Mouse (Mus musculus) megakaryocyte, embryonic 14.5 days (primary cell): ENCODE results near the gene Ncor2. TPM values are rescaled to one million over a fixed set of nuclear protein-coding genes. Genes with fewer than 3 reads are reported as not detected.

ENCODE experiments used
- H3K27me3 ChIP-seq: replicated peaks from 2 replicates; pipeline ENCODE3; 2012; ENCODE audit warnings: inconsistent platforms
- H3K36me3 ChIP-seq: replicated peaks from 2 replicates; pipeline ENCODE3; 2012; ENCODE audit warnings: low read length, inconsistent platforms, mixed read lengths
- H3K4me1 ChIP-seq: 2 replicates; pipeline ENCODE4 v1.6.1; 2012; ENCODE audit warnings: inconsistent platforms
- H3K4me3 ChIP-seq: replicated peaks from 2 replicates; pipeline ENCODE3; 2012; ENCODE audit warnings: moderate library complexity, mild to moderate bottlenecking, inconsistent platforms
- H3K9me3 ChIP-seq: 2 replicates; pipeline ENCODE4 v1.6.1; 2012; ENCODE audit warnings: inconsistent platforms
- FLI1 ChIP-seq: IDR thresholded peaks from 2 replicates; pipeline ENCODE4 v1.6.1; 2012; ENCODE audit warnings: low read length, inconsistent platforms, mixed read lengths
- GATA1 ChIP-seq: IDR thresholded peaks from 3 replicates; pipeline ENCODE4 v1.6.1; 2012; ENCODE audit warnings: mixed read lengths, low read length, inconsistent platforms, borderline replicate concordance
- polyA plus RNA-seq: library from polyadenylated mRNA; stranded (reverse); fragments of >175 nt; gene quantifications from 2 replicates; pipeline ENCODE4 v1.2.3, GENCODE M21; 2012; ENCODE audit warnings: low replicate concordance; ENCODE audit not compliant: insufficient read depth

The Ncor2 gene
- polyA plus RNA-seq, 1 experiment: 109 TPM

DNA sequence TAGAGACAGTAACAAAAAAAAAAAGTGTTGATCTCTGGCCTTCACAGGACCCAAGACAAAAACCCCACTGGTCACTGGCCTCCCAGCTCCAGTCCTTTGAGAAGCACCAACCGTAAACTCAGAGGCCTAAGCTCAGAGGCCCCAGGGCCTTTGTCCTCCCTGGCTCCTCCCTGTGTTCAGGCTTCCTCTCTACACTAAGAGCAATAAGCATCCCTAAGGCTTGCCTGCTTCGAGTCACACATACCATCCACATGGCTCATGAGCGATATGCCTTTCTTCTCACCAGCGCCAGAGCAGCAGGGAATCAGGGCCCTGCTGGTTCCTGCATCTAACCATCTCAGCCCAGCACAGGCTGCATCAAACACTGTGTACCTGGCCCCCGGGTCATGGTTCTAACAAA lies 133.8 kb downstream of the Ncor2 start:
- Histone ChIP-seq H3K9me3 (no peaks in the 10 kb centered on the region), H3K4me3 (no peak overlapping the region), H3K27me3 (no peaks in the 10 kb centered on the region), H3K36me3 (peaks cover 99% of the 10 kb centered on the region), H3K4me1 (peaks cover 27% of the 10 kb centered on the region)
- TF ChIP-seq FLI1 (no peak), GATA1 (no peak)

DNA sequence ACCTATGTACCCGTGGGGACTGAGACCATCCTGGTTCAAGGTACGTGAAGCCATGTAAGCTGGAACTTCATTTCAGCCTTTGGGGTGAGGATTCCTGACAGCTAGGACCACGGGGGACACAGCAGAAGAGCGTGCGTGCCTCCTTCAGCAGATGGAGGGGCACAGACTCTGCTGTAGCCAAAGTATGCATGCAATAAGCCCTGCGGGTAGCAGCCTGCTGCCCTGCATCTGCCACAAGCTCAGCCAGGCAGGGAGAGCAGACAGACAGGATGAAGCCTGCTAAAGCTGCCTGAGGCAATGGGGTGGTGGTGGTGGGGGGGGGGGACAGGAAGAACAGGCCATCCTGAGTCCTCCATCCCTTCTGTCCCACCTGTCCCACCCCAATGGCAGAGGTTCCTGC lies 135.6 kb downstream of the Ncor2 start:
- Histone ChIP-seq H3K4me1 (peaks cover 12% of the 10 kb centered on the region; the same call in 1 of the 2 replicates), H3K27me3 (peaks cover 2% of the 10 kb centered on the region), H3K4me3 (no peak overlapping the region), H3K36me3 (peaks cover 99% of the 10 kb centered on the region), H3K9me3 (no peaks in the 10 kb centered on the region)
- TF ChIP-seq FLI1 (no peak), GATA1 (no peak)

DNA sequence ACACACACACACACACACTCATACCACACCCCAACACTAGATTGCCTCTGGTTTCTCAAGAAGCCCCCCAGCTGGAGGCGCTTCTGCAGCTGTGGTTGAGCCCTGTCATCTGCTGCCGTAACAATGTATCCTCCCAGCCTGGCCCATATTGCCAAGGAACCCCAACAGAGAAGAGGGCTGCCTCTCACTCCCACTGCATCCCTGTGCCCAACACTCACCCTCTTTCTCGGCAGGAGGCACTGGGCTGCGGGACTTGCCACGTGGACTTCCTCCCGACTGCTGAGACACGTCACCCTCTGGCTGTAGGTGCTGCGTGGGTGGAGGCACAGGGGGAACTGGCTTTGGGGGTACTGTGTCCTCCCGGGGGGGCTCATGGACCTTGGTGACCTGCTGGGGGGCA lies 137.4 kb downstream of the Ncor2 start:
- TF ChIP-seq FLI1: no peak
- TF ChIP-seq GATA1: no peak

DNA sequence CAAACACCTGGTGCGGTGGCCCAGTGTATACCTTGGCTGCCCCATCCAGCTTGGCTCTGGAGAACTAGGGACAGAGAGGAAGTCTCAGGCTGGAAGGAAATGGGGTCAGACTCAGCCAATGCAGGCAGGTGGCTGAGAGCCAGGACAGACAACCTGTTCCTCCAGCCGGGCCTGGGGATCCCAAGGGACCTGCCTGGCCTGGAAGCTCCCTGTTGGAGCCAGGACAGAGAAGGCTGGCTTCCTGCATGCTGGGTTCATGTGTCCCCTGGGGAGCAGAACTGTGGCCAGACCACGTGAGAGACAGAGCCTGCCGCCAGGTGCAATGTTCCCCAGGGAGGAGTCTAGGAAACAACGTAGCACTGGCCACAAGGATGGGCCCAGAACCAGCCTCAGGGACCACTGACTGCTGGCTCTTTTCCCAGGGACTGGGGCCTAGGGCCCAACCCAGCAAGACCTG lies 138.9 kb downstream of the Ncor2 start:
- Histone ChIP-seq H3K4me3 (no peak overlapping the region), H3K27me3 (peaks cover 2% of the 10 kb centered on the region), H3K36me3 (peaks cover 100% of the 10 kb centered on the region), H3K4me1 (peaks cover 12% of the 10 kb centered on the region; the same call in 1 of the 2 replicates), H3K9me3 (no peaks in the 10 kb centered on the region)
- TF ChIP-seq FLI1 (no peak), GATA1 (no peak)

More for the DNA sequence above, 137.4 kb downstream of the Ncor2 start:
- Histone ChIP-seq H3K4me1 (peaks cover 12% of the 10 kb centered on the region; the same call in 1 of the 2 replicates), H3K27me3 (peaks cover 2% of the 10 kb centered on the region), H3K4me3 (no peak overlapping the region), H3K36me3 (peaks cover 99% of the 10 kb centered on the region), H3K9me3 (no peaks in the 10 kb centered on the region)

DNA sequence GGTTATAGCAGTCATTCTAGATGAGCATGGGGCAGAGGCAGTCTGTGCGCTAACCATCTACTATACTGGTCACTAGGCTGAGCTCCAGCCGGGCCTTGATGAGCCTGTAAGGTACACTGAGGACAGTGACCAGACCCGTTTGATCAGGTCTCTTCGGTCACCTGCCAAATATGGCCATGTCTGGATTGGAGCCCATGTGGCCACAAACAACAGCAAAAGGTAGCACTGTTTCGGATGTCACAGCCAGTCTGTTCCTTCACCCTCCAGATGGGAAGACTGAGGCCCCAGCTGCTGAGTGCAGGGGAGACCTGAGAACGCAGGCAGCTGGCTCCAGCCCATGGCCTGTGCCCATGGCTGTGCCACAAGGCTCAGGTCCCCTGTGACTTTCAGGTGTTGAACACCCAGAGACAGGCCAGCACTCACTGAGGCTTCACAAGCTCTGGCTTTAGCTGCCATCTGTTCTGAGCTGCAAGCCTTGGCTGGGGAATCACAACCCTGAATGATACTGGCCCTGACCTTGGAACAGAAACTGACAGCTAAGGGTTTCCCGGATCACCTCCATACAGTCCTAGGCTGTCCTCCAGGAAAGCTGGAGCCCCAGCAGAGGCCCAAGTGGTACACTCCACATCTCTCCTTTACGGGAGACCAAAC lies 139.5 kb downstream of the Ncor2 start:
- peaks cover 12% of the 10 kb centered on the region; the same call in 1 of the 2 replicates for H3K4me1 ChIP-seq
- TF ChIP-seq FLI1: no peak
- no peak for TF ChIP-seq GATA1
- no peaks in the 10 kb centered on the region for H3K9me3 ChIP-seq
- no peak overlapping the region for H3K4me3 ChIP-seq
- peaks cover 100% of the 10 kb centered on the region for H3K36me3 ChIP-seq
- H3K27me3 ChIP-seq: peaks cover 2% of the 10 kb centered on the region

DNA sequence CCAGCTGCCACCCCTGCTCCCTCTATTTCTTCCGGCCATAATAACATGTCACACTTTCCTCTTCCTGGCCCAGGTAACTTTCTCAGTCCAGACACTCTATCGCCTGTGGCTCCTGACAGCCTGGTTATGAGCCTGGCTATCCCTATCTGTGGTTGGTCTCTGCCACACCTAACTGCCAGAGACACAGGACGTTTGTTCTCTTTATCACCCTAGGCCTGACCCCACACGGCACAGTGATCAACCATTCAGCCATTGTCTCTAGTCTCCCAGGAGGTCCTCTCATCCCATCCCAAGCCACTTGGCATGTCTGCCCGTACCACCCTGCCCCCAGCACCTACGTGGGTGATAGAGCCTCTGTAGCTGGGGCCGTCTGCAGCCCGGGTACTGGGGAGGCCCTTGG lies 142.5 kb downstream of the Ncor2 start:
- TF ChIP-seq GATA1 (no peak), FLI1 (no peak)
- Histone ChIP-seq H3K36me3 (peaks cover 100% of the 10 kb centered on the region), H3K9me3 (no peaks in the 10 kb centered on the region)

DNA sequence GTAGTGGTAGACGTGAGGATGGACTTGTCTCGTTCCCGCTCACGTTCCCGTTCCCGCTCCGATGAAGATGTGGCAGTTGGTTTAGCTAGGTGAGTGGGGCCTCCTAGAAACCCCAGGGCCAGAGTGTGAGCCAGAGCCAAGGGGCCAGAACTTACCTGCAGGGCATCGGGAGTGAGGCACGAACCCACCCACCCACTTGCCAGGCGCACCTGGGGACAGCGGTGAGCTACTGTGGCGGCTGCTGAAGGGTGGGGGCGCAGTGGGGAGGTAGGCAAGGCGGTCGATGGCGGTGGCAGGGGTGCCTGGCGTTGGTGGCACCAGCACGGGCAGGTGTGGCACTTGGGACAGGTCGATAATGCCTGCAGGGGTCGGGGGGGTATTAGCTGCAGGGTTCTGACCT lies 150.1 kb downstream of the Ncor2 start:
- H3K4me1 ChIP-seq: peaks cover 18% of the 10 kb centered on the region
- H3K27me3 ChIP-seq: peaks cover 2% of the 10 kb centered on the region
- H3K9me3 ChIP-seq: no peaks in the 10 kb centered on the region
- peaks cover 100% of the 10 kb centered on the region for H3K36me3 ChIP-seq
- TF ChIP-seq GATA1: no peak
- TF ChIP-seq FLI1: no peak
- no peak overlapping the region for H3K4me3 ChIP-seq

More for the DNA sequence above, 142.5 kb downstream of the Ncor2 start:
- Histone ChIP-seq H3K4me1 (peaks cover 27% of the 10 kb centered on the region), H3K4me3 (no peak overlapping the region), H3K27me3 (peaks cover 4% of the 10 kb centered on the region)

DNA sequence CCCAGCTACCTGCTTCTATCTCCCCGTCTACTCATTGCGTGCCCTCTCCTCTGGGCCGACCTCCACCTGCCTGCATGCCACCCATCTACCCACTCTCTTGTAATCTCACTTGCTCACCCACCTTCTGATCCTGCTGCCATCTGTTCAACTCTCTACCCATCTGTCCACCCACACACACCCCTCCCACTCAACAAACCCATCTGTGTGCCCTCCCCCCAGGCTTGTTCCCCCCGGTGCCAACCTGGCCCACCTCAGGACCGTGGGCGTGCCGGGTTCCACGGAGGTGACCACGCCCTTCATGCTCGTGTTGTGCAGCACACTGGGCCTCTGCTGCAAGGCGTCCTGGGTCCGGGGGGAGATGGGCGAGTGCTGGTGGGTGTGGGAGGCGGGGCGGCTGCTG lies 150.6 kb downstream of the Ncor2 start:
- H3K4me3 ChIP-seq: no peak overlapping the region
- H3K36me3 ChIP-seq: peaks cover 100% of the 10 kb centered on the region
- H3K9me3 ChIP-seq: no peaks in the 10 kb centered on the region
- TF ChIP-seq FLI1 (no peak), GATA1 (no peak)
- peaks cover 12% of the 10 kb centered on the region for H3K4me1 ChIP-seq
- H3K27me3 ChIP-seq: no peaks in the 10 kb centered on the region

DNA sequence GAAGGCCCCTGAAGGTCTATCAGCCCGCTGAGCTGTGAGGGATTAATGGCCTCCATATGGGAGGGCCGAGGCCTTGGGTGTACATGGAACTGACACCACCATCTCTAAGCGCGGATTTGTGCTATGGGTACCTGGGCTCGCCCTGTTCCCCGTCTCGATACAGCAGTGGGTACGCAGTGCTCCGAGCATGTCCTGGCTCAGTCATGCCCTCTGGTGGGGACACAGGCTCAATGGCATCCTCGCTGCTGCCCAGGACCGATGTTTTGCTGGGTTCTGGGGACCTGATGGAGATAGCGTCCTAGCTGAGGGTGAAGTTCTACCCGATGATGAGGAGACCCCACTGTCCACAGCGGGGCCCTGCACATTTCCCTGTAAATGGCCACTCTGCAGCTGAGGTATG lies 155.0 kb downstream of the Ncor2 start:
- Histone ChIP-seq H3K9me3 (no peaks in the 10 kb centered on the region), H3K4me1 (no peaks in the 10 kb centered on the region), H3K36me3 (peaks cover 97% of the 10 kb centered on the region), H3K4me3 (no peak overlapping the region), H3K27me3 (no peaks in the 10 kb centered on the region)
- TF ChIP-seq FLI1: no peak
- TF ChIP-seq GATA1: no peak

DNA sequence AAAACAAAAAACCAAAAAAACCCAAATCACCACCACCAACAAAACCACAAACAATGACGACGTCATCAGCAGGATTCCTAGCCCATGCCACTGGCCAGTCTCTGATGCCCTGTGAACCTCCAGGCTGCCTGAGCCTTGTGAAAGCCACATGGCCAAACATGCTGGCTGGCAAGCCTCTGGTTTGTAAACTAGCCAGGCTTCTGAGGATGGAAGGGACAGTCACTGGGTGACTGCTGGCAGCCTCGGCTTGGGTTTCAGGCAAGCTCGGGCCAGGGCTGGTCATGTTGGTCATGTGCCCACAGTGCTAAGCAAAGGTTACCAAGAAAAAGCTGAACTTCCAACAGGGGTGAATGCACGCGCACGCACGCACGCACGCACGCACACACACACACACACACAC lies 157.7 kb downstream of the Ncor2 start:
- Histone ChIP-seq H3K36me3 (peaks cover 97% of the 10 kb centered on the region), H3K27me3 (no peaks in the 10 kb centered on the region)
- TF ChIP-seq GATA1 (no peak), FLI1 (no peak)

DNA sequence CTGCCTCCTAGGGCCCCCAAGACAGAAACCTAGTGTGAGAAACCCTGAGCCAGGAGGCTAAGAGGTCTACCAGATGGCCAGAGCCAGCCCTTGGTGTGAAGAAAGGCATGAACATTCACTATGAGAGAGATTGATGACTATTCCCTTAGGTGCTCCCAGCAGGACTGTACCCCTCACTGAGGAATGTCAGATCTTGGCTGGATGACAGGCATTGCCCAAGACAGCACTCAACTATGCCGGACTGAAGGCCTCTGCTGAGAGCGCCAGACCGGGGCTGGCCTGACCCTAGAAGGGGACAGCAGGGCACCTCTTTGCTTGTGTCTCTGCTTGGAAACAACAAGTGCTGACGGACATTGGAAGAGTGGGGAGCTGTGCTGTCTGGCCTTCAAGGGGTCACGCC lies 159.9 kb downstream of the Ncor2 start:
- Histone ChIP-seq H3K4me3 (no peak overlapping the region), H3K9me3 (no peaks in the 10 kb centered on the region), H3K4me1 (no peaks in the 10 kb centered on the region), H3K27me3 (no peaks in the 10 kb centered on the region), H3K36me3 (peaks cover 96% of the 10 kb centered on the region)
- TF ChIP-seq GATA1 (no peak), FLI1 (no peak)

More for the DNA sequence above, 157.7 kb downstream of the Ncor2 start:
- Histone ChIP-seq H3K9me3 (no peaks in the 10 kb centered on the region), H3K4me3 (no peak overlapping the region), H3K4me1 (no peaks in the 10 kb centered on the region)
